Mouse (Mus musculus) C2C12 (cell line): ENCODE results near the gene Ppp1cb. TPM values are rescaled to one million over a fixed set of nuclear protein-coding genes. Genes with fewer than 3 reads are reported as not detected.
A peak's percentile ranks its signal among the peaks of the same experiment; 100 is the strongest.

Experiments used
- H3K27me3 ChIP-seq: one replicate; pipeline ENCODE4 v1.6.1; 2011; ENCODE audit not compliant: control insufficient read depth, insufficient read depth, insufficient read length
- H3K36me3 ChIP-seq: one replicate; pipeline ENCODE4 v1.6.1; 2011; ENCODE audit not compliant: control insufficient read depth, insufficient read depth
- H3K4me3 ChIP-seq: one replicate; pipeline ENCODE4 v1.5.1; 2011; ENCODE audit warnings: mild to moderate bottlenecking, control low read depth; ENCODE audit not compliant: poor library complexity, insufficient read depth, severe bottlenecking
- H3K79me2 ChIP-seq: one replicate; pipeline ENCODE4 v1.6.1; 2011; ENCODE audit not compliant: control insufficient read depth, insufficient read depth
- H3K79me3 ChIP-seq: one replicate; pipeline ENCODE4 v1.6.1; 2011; ENCODE audit warnings: low read depth, control low read depth
- H3ac ChIP-seq: one replicate; pipeline ENCODE3; 2011; ENCODE audit warnings: low read depth; ENCODE audit not compliant: control insufficient read depth, insufficient read length
- CEBPB ChIP-seq: IDR thresholded peaks from one replicate; pipeline ENCODE4 v1.6.1; 2011; ENCODE audit warnings: low read depth, mild to moderate bottlenecking, control low read depth, moderate library complexity
- CTCF ChIP-seq: IDR thresholded peaks from one replicate; pipeline ENCODE4 v1.5.1; 2011; ENCODE audit not compliant: control insufficient read depth, insufficient read depth, insufficient read length
- FOSL1 ChIP-seq: IDR thresholded peaks from one replicate; pipeline ENCODE4 v1.8.0; 2011; ENCODE audit warnings: mild to moderate bottlenecking, low read length; ENCODE audit not compliant: poor library complexity, insufficient read depth, severe bottlenecking
- MAX ChIP-seq: IDR thresholded peaks from one replicate; pipeline ENCODE4 v1.6.1; 2011; ENCODE audit warnings: mild to moderate bottlenecking, control low read depth
- MYOD1 ChIP-seq: IDR thresholded peaks from one replicate; pipeline ENCODE4 v1.6.1; 2011; ENCODE audit warnings: low read depth; ENCODE audit not compliant: control insufficient read depth, insufficient read length
- MYOG ChIP-seq: IDR thresholded peaks from one replicate; pipeline ENCODE4 v1.6.1; 2011; ENCODE audit not compliant: control insufficient read depth, insufficient read length; ENCODE audit errors: extremely low read depth
- USF1 ChIP-seq: IDR thresholded peaks from one replicate; pipeline ENCODE4 v1.6.1; 2011; ENCODE audit warnings: low read depth, mild to moderate bottlenecking, control low read depth, moderate library complexity
- long read RNA-seq, 2 experiments: library from polyadenylated mRNA; unstranded; transcript quantifications; one replicate each; pipeline ENCODE4 v2.0.0; 2019 to 2020
- polyA plus RNA-seq: library from polyadenylated mRNA; unstranded; fragments of >200 nt; fragmentation: generic; extraction: Trizol; gene quantifications from one replicate; pipeline ENCODE4 v1.2.1, GENCODE M21; 2012; ENCODE audit warnings: missing spikeins

Ppp1cb gene
- polyA plus RNA-seq = 37.9 TPM
- long read RNA-seq, experiment 1, full-length matches to known transcripts = 25 of 59 reads
- long read RNA-seq, experiment 1, partial matches to known transcripts = 10 of 59 reads
- long read RNA-seq, experiment 1, other reads (novel, unspliced or antisense) = 24 of 59 reads
- long read RNA-seq, experiment 2, full-length matches to known transcripts = 349 of 373 reads
- long read RNA-seq, experiment 2, partial matches to known transcripts = 7 of 373 reads
- long read RNA-seq, experiment 2, other reads (novel, unspliced or antisense) = 17 of 373 reads

GRCm38 (mm10) chr5:32458408-32459143 lies at the start of gene Ppp1cb:
TSS of gene Ppp1cb (plus strand) at chr5:32458843.
- Histone ChIP-seq H3K4me3 (peak within 1 kb of the TSS; percentile 78), H3K27me3 (no peaks in the 10 kb centered on the region), H3ac (peak within 1 kb of the TSS; percentile 96), H3K79me2 (peaks cover 44% of the 10 kb centered on the region), H3K79me3 (peaks cover 42% of the 10 kb centered on the region), H3K36me3 (no peaks in the 10 kb centered on the region)
- TF ChIP-seq MYOD1 (no peak), MAX (peak; percentile 31)

GRCm38 (mm10) chr5:32409747-32410146 lies 48.9 kb upstream of the Ppp1cb start:
- Histone ChIP-seq H3K79me3 (no peaks in the 10 kb centered on the region), H3ac (no peak overlapping the region), H3K27me3 (no peaks in the 10 kb centered on the region), H3K36me3 (no peaks in the 10 kb centered on the region), H3K4me3 (no peak overlapping the region), H3K79me2 (no peaks in the 10 kb centered on the region)
- no peak for TF ChIP-seq MYOG
- no peak for TF ChIP-seq MYOD1
- no peak for TF ChIP-seq CTCF
- no peak for TF ChIP-seq MAX
- TF ChIP-seq FOSL1 = no peak
- no peak for TF ChIP-seq USF1
- peak; percentile 66 for TF ChIP-seq CEBPB

GRCm38 (mm10) chr5:32410954-32411688 lies 47.5 kb upstream of the Ppp1cb start:
- H3K4me3 ChIP-seq = no peak overlapping the region
- H3ac ChIP-seq = no peak overlapping the region
- no peak for TF ChIP-seq MYOD1
- TF ChIP-seq MAX = no peak
- no peak for TF ChIP-seq USF1
- no peak for TF ChIP-seq CTCF
- no peak for TF ChIP-seq MYOG
- no peak for TF ChIP-seq FOSL1
- no peak for TF ChIP-seq CEBPB
- no peaks in the 10 kb centered on the region for H3K79me2 ChIP-seq
- H3K79me3 ChIP-seq = no peaks in the 10 kb centered on the region
- no peaks in the 10 kb centered on the region for H3K27me3 ChIP-seq
- no peaks in the 10 kb centered on the region for H3K36me3 ChIP-seq

DNA sequence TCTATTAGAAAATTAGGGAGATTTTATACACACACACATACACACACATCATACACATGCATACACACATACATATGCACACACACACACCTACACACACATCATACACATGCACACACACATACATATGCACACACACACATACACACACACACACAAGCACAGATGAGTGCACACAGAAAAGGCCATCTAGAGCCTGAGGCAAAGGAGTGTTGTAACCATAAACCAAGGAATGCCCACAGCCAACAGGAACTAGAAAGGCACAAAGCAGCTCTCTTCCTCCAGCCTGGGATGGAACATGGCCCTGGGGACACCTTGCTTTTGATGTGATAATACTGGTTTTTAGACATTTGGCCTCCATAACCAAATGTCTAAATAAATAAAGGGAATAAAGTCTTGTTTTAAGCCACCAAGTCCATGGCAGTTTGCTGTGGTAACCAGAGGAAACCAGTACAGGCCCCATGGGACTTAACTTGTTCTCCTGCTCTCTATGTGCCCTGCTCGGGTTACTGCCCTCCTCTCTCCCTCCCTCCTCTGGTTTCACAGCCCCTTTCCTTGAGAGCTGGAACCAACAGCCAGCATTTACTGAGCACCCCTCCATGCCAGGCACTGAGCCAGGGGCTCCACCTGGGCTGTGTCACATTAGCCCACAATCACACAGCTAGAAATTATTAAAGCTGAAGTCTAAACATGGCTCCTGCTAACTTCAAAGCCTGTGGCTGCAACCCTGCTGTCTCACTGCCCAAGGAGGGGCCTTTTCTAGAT lies 46.3 kb upstream of the Ppp1cb start:
- Histone ChIP-seq H3K79me3 (no peaks in the 10 kb centered on the region), H3K27me3 (no peaks in the 10 kb centered on the region), H3ac (no peak overlapping the region), H3K79me2 (no peaks in the 10 kb centered on the region), H3K4me3 (no peak overlapping the region), H3K36me3 (no peaks in the 10 kb centered on the region)
- TF ChIP-seq USF1 (no peak), CTCF (no peak), FOSL1 (no peak), MYOD1 (no peak), MAX (no peak), CEBPB (no peak), MYOG (no peak)

- Histone ChIP-seq H3K79me3 (no peaks in the 10 kb centered on the region), H3K79me2 (no peaks in the 10 kb centered on the region), H3K27me3 (no peaks in the 10 kb centered on the region), H3ac (no peak overlapping the region), H3K4me3 (no peak overlapping the region), H3K36me3 (no peaks in the 10 kb centered on the region)
- TF ChIP-seq MAX (no peak), CTCF (no peak), USF1 (no peak), MYOD1 (no peak), FOSL1 (no peak), MYOG (no peak), CEBPB (no peak)
These were observed 45.6 kb upstream of the Ppp1cb start for GRCm38 (mm10) chr5:32413083-32413482.
